Mouse (Mus musculus): ENCODE measurements around the gene Pitpnc1.

The Pitpnc1 gene

GRCm38 (mm10) chr11:107373154-107373553 lies 97.3 kb downstream of the Pitpnc1 start:
- no peak for DNase-seq (ENCODE audit: low spot score in 2 of 2)

- DNase-seq (ENCODE audit: low spot score in 2 of 2), result no peak
Observed at GRCm38 (mm10) chr11:107372688-107373087, 97.8 kb downstream of the Pitpnc1 start.

- DNase-seq (ENCODE audit: low spot score in 2 of 2), result no peak
Observed at GRCm38 (mm10) chr11:107370476-107370875, 100.0 kb downstream of the Pitpnc1 start.

GRCm38 (mm10) chr11:107369661-107370060 lies 100.8 kb downstream of the Pitpnc1 start:
- DNase-seq (ENCODE audit: low spot score in 2 of 2), result no peak

DNA sequence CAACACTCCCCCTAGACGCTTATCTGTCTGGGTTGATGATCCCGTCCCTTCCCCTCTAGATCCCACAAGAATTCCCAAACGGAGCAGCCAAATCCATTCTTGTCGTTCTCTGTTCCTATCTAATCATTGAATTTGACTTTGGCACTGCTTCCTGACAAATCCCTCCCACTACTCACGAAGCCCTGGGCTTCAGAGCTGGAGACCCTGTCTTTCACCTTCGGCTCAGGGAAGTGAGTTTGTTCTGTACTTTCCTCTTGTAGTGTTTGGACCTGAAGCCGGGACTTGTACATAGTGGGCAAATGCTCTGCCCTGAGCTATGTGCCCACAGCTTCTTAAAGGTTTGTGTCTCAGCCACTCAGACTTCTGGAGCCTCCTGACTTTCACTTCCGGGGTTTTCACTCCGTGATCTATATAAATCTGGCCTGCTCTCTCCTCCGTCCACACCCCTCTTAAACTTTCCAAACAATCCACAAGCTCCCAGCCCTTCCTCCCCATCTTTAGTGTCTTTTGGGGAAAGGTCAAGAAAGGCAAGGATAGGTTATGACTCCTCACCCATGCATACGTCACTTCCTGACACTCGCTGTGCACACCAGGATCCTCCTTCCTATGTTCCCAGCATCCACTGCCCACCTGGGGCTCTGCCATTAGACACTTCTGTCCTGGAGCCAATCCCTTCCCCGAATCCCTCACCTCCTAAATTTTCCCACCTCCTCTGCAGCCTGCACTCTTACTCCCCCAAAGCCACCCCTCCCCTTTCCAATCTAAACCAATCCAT lies 104.4 kb downstream of the Pitpnc1 start:
- no peak for DNase-seq (ENCODE audit: low spot score in 2 of 2)

- no peak for DNase-seq (ENCODE audit: low spot score in 2 of 2)
Observed at GRCm38 (mm10) chr11:107358695-107359094, 111.8 kb downstream of the Pitpnc1 start.

DNA sequence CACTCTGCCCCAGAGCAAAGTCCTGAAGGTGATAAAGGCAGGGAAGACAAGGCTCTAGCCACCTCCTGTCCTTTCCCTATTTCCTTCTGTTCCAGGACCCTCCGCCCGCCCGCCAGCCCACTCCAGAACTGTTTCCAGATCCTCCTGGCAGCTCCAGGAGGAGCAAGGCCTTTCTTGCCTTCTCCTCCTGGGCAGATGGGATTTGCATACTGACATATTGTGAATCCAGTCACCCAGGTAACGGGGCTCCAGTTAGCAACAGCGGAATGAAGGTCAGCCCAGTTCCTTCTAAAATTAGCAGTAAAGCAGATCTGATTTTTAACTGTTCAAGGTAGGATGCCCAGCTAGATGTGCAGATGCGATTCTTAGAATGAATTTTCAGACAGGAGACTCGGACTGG lies 114.3 kb downstream of the Pitpnc1 start:
- DNase-seq (ENCODE audit: low spot score in 2 of 2), result peak in 1 of 2 experiments; percentile 59

DNA sequence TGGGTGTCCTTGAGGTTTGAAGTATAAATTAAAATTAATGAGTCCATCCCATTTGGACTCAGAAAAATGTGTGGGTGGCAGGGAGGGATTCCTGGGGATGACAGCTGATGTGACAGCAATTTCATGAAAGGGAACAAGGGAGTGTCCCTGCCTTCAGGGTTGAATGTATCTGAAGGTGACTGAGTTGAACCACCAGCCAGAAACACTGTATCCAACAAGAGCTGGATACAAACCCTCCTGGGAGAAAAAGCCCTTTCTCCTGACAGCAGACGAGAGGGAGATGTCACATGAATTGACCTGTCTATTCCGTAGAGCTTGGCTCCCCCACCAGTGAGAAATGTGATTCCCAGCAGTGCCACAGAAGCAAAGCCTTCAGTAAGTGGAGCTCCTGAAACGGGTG lies 115.0 kb downstream of the Pitpnc1 start:
- DNase-seq (ENCODE audit: low spot score in 2 of 2), result no peak

DNA sequence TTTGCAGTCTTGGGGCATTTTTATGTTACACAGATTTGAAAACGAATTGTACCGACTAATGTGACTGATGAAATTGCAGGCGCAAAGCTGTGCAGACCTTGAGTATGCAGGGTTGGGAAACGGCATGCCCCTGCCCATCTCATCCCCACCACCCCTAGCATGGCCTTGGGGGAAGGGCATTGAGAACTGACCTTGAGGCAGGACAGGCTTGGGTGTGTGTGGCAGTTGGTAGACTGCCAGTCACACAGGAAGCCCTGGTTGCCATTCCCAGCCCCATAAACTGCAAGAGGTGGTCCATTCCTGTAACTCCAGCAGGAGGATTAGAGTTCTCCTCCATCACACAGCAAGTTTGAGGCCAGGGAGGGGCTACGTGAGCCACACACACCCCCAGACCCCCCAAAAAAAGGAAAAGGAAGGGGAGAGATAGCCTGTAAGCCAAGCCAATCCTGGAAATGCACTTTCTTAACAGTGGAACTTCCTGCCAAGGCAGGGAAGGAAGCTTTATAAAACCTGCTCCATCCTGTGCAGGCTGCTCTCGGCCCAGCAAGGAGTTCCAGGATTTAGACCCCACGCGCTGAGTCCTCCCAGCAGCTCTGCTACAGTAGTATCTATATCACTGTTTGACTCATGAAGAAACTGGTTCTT lies 115.9 kb downstream of the Pitpnc1 start:
- no peak for DNase-seq (ENCODE audit: low spot score in 2 of 2)

- DNase-seq (ENCODE audit: low spot score in 2 of 2), result no peak
Observed at GRCm38 (mm10) chr11:107352596-107352995, 117.9 kb downstream of the Pitpnc1 start.

DNA sequence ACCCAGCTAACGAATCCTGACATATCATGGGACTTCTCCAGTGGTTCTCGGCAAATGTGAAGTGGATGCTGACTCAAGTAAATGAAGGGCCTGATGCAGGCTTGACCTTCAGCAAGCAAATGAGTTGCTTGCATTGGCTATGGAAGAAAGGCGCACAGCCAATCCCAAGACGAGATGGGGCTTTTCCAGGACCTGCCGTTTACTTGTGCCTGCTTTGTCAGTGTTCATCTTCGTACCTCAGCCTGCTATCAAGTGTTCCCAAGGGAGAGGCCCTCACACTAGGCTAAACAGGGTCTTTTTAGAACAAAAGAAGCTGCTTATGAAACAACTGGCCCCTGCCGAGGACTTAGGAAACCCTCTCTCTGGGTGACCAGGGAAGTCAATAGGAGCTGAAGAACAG lies 120.7 kb downstream of the Pitpnc1 start:
- DNase-seq (ENCODE audit: low spot score in 2 of 2), result no peak

DNA sequence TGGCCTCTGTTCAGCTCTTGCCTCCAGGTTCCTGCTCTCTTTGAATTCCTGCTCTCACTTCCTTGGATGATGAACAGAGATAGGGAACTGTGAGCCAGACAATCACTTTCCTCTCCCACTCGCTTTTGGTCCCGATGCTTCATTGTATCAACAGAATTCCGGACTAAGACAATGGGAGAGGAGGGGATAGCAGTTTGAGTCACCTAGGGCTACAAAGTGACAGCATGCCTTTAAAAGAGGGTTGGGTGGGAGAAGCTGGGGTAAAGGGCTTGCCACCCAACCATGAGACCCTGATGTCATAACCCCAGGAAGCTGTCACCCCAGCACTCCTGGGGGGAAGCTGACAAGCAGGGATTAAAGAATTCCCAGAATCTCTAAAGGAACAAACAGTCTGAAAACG lies 127.5 kb downstream of the Pitpnc1 start:
- no peak for DNase-seq (ENCODE audit: low spot score in 2 of 2)

DNA sequence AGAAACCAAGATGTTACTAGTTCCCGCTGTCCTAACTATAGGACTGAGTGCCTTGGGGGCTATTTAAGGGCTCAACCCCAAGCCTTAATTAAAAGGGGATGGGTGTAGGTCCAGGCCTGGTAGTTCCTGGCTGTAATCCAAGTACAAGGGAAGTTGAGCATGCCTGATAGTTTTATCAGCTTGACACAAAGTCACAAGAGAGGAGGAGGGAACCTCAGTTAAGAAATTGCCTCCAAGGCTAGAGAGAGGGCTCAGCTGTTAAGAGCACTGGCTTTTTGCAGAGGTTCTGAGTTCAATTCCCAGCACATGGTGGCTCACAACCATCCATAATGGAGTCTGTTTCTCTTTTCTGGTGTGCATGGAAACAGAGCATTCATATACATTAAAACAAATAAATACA lies 128.1 kb downstream of the Pitpnc1 start:
- no peak for DNase-seq (ENCODE audit: low spot score in 2 of 2)

DNA sequence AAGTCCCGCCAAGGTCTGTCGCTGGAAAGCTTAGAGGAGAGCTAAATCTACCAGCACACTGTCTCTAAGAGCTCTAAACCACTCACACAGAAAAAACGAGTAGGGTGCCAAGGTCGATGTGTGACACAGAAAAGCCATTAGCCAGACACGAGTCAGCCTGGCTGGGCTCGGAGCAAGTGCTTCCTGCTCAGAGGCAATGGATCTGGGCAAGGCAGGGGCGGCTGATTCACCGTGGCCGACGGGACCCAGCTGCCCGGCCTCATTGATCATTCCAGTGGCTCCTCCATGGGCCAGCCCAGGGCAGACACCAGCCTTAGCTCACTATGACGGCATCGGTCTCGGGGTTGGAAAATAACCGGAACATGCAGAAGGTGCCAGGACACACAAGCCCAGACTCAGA lies 129.2 kb downstream of the Pitpnc1 start:
- DNase-seq (ENCODE audit: low spot score in 2 of 2), result no peak

- no peak for DNase-seq (ENCODE audit: low spot score in 2 of 2)
Observed at GRCm38 (mm10) chr11:107340793-107341192, 129.7 kb downstream of the Pitpnc1 start.

- no peak for DNase-seq (ENCODE audit: low spot score in 2 of 2)
Observed at GRCm38 (mm10) chr11:107339224-107339805, 131.2 kb downstream of the Pitpnc1 start.

DNA sequence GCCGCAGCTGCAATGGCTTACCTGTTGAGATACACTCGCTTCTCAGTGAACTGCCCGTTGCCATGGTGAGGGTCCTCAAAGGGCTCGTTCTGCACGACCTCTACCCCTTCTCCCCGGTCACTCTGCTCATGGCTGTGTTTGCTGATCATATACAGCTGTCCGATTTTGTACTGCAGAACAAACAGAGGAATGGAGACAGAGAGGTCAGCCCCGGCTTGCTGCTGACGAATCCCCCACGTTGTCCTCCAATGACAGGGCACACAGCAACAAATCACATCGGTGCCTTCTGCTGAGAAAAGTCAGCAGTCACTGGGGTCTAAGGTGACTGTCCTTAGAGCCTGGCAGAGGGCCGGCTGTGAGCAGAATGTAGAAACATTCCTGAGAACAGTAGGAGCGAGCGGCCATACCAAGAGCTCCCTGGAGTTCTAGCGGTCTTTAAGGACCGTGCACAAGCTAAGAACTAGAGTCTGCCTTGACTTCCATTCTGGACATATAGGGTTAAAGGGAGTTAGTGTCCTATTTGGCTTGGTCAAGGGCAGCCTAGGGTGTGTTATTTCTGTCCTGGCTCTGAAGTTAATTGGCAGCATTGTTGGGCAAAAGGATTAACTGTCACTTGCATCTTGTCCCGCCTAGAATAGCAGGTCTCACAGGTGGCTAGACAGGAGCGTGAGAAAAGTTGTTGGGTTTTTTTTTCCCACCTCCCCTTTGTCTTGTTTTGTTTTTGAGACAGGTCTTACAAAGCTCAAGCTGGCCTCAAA lies 132.9 kb downstream of the Pitpnc1 start:
- no peak for DNase-seq (ENCODE audit: low spot score in 2 of 2)

DNA sequence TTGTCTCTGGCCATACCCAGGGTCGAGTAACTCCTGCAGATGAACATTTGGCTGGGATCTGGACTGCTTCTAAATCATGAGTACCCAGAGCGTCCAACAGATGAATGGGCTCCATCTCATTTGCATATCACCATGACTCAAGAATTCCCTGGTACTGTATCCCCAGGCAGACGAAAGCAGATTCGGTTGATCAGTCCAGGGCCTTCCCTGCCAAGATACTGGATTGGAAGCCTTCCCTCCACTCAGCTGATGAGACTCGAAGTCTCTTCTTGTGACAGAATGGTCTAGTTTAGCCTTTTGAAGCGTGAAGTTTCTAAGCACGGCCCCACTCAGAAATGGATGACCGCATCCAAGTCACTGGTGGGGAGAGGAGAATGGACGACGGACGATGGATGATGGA lies 134.7 kb downstream of the Pitpnc1 start:
- DNase-seq (ENCODE audit: low spot score in 2 of 2), result no peak

GRCm38 (mm10) chr11:107334849-107335484 lies 135.5 kb downstream of the Pitpnc1 start:
- DNase-seq (ENCODE audit: low spot score in 2 of 2), result no peak

GRCm38 (mm10) chr11:107332905-107333304 lies 137.6 kb downstream of the Pitpnc1 start:
- no peak for DNase-seq (ENCODE audit: low spot score in 2 of 2)

DNA sequence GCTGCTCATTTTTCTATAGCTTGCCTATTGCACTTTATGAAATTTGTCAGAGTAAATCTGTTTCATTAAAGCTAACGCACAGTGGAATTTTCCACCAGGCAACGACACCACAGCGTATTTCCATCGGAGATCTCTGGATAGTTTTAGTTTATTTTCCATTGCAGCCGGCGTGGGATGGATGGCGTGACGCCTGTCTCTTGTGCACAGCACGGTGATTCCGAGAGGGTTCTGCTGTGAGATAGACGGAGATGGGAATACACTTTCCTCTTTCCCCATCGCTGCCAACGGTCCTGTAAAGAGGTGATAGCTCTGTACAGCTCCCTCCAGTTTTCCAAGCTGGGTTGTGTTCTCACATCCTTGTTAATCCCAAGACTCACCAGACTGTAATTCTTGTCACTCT lies 138.2 kb downstream of the Pitpnc1 start:
- no peak for DNase-seq (ENCODE audit: low spot score in 2 of 2)

DNA sequence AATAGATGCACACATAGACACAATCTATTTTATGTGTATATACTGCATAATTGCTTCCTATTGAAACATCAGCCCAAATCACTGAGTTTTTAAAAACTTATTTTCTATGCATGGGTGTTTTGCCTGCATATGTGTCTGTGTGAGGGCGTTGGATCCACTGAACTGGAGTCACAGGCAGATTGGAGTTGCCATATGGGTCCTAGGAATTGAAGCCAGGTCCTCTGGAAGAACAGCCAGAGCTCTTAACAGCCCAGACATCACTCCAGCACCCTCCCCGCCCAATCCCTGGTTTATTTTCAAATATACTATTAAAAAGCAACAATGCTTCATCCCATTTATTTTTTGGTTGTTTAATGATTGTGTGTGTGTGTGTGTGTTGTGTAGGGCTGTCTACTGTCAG lies 139.1 kb downstream of the Pitpnc1 start:
- no peak for DNase-seq (ENCODE audit: low spot score in 2 of 2)
